Mouse (Mus musculus) ES-E14 (cell line): Measurements from ENCODE around the gene Tmbim4. TPM values are rescaled to one million over a fixed set of nuclear protein-coding genes. Genes with fewer than 3 reads are reported as not detected.

Source experiments
- DNase-seq: peaks from one replicate; pipeline ENCODE4 v3.0.0-alpha.2; 2013; ENCODE audit warnings: low read depth, low spot score
- H3K27ac ChIP-seq: 2 replicates; pipeline ENCODE4 v1.5.1; 2012; ENCODE audit warnings: low read depth, mild to moderate bottlenecking, low read length, moderate library complexity, mixed read lengths; ENCODE audit not compliant: poor library complexity, insufficient read depth, severe bottlenecking
- H3K36me3 ChIP-seq: 2 replicates; pipeline ENCODE4 v1.6.1; 2012; ENCODE audit warnings: mild to moderate bottlenecking, low read length, moderate library complexity, mixed read lengths; ENCODE audit not compliant: control insufficient read depth, poor library complexity, insufficient read depth, severe bottlenecking
- H3K4me1 ChIP-seq, 2 experiments: fragments of 150-350 bp in 1 of 2; sonication (generic) in 1 of 2; 2 replicates each; pipeline ENCODE4 v1.6.1; 2012; ENCODE audit warnings: low read length in 2 of 2, mild to moderate bottlenecking in 1 of 2, mixed read lengths in 1 of 2; ENCODE audit not compliant: control insufficient read depth in 2 of 2, insufficient read depth in 2 of 2, poor library complexity in 1 of 2
- H3K4me3 ChIP-seq, 2 experiments: fragments of 150-350 bp in 1 of 2; sonication (generic) in 1 of 2; 2 replicates each; pipeline ENCODE4 v1.5.1; 2012; ENCODE audit warnings: low read length in 2 of 2, low read depth in 1 of 2, mild to moderate bottlenecking in 1 of 2, mixed read lengths in 1 of 2; ENCODE audit not compliant: insufficient read depth in 1 of 2, poor library complexity in 1 of 2, severe bottlenecking in 1 of 2
- H3K9ac ChIP-seq: 2 replicates; pipeline ENCODE4 v1.6.1; 2012; ENCODE audit warnings: low read depth, mild to moderate bottlenecking, low read length, mixed read lengths; ENCODE audit not compliant: poor library complexity, insufficient read depth, severe bottlenecking
- H3K9me3 ChIP-seq: fragments of 150-350 bp; sonication (generic); 2 replicates; pipeline ENCODE4 v1.6.1; 2012; ENCODE audit warnings: low read depth, mild to moderate bottlenecking, low read length; ENCODE audit not compliant: control insufficient read depth, insufficient read depth
- CHD2 ChIP-seq: IDR thresholded peaks from 2 replicates; pipeline ENCODE4 v1.6.1; 2014; ENCODE audit warnings: mild to moderate bottlenecking, low read depth, low read length, inconsistent platforms
- HCFC1 ChIP-seq: IDR thresholded peaks from 2 replicates; pipeline ENCODE4 v1.6.1; 2012; ENCODE audit warnings: low read length, inconsistent platforms, borderline replicate concordance; ENCODE audit not compliant: insufficient read depth
- MAFK ChIP-seq: IDR thresholded peaks from 2 replicates; pipeline ENCODE4 v1.6.1; 2014; ENCODE audit warnings: mild to moderate bottlenecking, low read depth, low read length, inconsistent platforms; ENCODE audit not compliant: insufficient read depth
- ZC3H11A ChIP-seq: IDR thresholded peaks from 2 replicates; pipeline ENCODE4 v1.6.1; 2012; ENCODE audit warnings: low read depth, mild to moderate bottlenecking, inconsistent platforms, low read length, borderline replicate concordance
- ZNF384 ChIP-seq: IDR thresholded peaks from 2 replicates; pipeline ENCODE4 v1.6.1; 2012; ENCODE audit warnings: low read depth, low read length, inconsistent platforms
- in situ Hi-C, 2 experiments: fragments of 600-800 bp; cut with MboI; formaldehyde crosslinking; loops; one replicate each; pipeline ENCODE4 v1.15.1; 2025; ENCODE audit warnings: low sequenced_read_pairs in 2 of 2, inconsistent platforms in 1 of 2; ENCODE audit not compliant: unreplicated experiment in 2 of 2
- total RNA-seq: library from RNA; depleted of rRNA; stranded (reverse); fragments of 300-350 nt; gene quantifications from 2 replicates; pipeline ENCODE4 v1.2.3, GENCODE M21; 2012; rRNA removed

Tmbim4 gene
- 116 and 125 TPM in 2 replicates for total RNA-seq

DNA sequence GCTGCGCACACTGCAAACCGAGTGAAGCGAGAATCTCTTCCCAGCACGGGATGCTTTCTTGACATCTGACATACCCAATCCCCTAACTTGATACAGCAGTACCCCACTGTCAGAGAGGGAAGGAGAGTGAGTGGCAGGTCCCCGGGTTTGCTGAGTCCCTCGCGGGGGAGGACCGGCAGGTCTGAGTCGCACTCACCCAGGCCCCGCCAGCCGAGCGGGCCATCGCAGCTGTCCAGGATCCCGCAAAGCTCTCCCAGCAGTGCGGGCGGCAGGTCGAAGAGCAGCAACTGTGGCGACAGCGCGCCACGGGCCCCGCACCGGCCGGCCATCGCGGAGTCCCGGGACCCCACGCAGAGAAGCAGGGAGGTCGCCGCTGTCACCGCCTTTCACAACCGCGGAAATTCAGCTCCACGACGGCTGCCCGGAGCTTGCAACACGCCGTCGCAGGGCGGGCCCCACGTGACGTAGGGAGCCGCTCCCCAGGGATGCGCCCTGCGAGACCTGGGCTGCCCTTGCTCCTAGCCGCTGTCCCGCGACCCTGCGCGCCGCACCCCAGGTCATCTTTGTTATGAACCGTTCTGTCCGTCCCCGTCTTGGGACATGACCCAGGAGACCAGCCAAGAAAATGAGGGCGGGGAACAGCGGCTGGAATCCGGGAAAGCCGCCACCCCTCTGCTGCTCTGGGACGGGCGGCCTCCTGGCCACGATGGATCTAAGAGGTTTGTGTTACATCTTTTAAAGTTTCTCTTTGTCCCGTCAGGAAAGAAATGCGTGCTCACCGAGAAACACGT lies at the start of gene Tmbim4:
Gene Tmbim4, plus strand, starts transcription at position 460 of the 791 bp plus-strand sequence.
- DNase-seq, result peak; percentile 31
- H3K9ac ChIP-seq, result peak within 1 kb of the TSS; percentile 52
- H3K27ac ChIP-seq, result no peak within 1 kb of the TSS
- H3K36me3 ChIP-seq, result no peaks in the 10 kb centered on the region
- H3K4me1 ChIP-seq, result no peaks in the 10 kb centered on the region; a peak in 1 of 4 replicates
- no peak for TF ChIP-seq ZNF384
- no peak for TF ChIP-seq ZC3H11A
- TF ChIP-seq MAFK, result no peak
- TF ChIP-seq HCFC1, result no peak
- TF ChIP-seq CHD2, result no peak
- H3K4me3 ChIP-seq, result peak within 1 kb of the TSS; percentile 63 to 72
- no peaks in the 10 kb centered on the region for H3K9me3 ChIP-seq
- in situ Hi-C loops, result no loop called here

DNA sequence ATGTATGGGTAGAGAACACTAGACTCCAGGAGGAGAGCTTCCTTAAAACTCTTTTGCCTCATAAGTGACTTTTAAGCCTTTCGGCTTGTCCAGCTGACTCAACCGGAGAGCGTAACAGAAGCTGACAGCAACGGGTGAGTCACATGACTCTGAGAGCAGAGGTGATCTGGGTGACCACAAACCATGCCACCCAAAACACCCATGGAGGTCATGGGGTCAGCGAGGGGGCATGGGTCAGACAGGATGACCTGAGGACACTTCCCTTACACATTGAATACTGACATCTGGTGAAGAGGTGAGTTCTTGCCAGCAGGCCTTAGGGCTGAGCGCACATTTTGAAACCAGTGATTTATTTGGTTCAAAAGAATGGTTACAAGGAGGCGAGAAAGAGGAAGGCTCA lies 49.7 kb upstream of the Tmbim4 start:
- peaks cover 2% of the 10 kb centered on the region for H3K36me3 ChIP-seq
- H3K27ac ChIP-seq, result no peak overlapping the region
- no peaks in the 10 kb centered on the region for H3K9me3 ChIP-seq
- TF ChIP-seq ZC3H11A, result no peak
- TF ChIP-seq CHD2, result no peak
- TF ChIP-seq HCFC1, result no peak
- TF ChIP-seq MAFK, result no peak
- TF ChIP-seq ZNF384, result no peak
- H3K9ac ChIP-seq, result no peak overlapping the region
- DNase-seq, result no peak
- H3K4me3 ChIP-seq, result no peak overlapping the region
- in situ Hi-C loops, result no loop called here
- H3K4me1 ChIP-seq, result no peaks in the 10 kb centered on the region

GRCm38 (mm10) chr10:120153911-120154310 lies 47.5 kb upstream of the Tmbim4 start:
- in situ Hi-C loops, result no loop called here
- TF ChIP-seq ZC3H11A, result no peak
- no peak for TF ChIP-seq MAFK
- no peak for TF ChIP-seq ZNF384
- TF ChIP-seq CHD2, result no peak
- no peak for TF ChIP-seq HCFC1
- no peak overlapping the region for H3K4me3 ChIP-seq
- no peak for DNase-seq
- no peak overlapping the region for H3K27ac ChIP-seq
- no peaks in the 10 kb centered on the region for H3K4me1 ChIP-seq
- no peak overlapping the region for H3K9ac ChIP-seq
- no peaks in the 10 kb centered on the region for H3K9me3 ChIP-seq
- H3K36me3 ChIP-seq, result peaks cover 2% of the 10 kb centered on the region

DNA sequence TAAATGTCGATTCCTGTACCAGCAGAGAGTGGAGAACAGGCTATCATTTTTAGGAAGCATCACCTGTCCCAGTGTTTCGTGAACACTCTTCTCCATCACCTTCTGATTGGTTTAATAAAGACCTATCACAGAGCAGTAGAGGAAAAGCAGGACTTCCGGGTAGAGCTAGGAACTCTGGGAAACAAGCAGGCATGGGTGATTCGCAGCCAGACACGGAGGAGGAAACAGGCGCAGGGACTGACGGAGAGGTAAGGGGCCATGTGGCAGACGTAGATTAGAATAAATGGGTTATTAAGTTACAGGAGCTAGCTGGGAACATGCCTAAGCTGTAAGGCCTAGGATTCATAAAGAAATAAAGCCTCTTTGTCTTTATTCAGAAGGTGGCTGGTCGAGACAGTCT lies 40.9 kb upstream of the Tmbim4 start:
- H3K4me3 ChIP-seq, result peak overlapping the region; percentile 18; a peak in 2 of 4 replicates
- no peak overlapping the region for H3K27ac ChIP-seq
- H3K36me3 ChIP-seq, result no peaks in the 10 kb centered on the region
- in situ Hi-C loops, result no loop called here
- H3K9ac ChIP-seq, result peak overlapping the region; percentile 18; the same call in 1 of the 2 replicates
- no peak for DNase-seq
- no peak for TF ChIP-seq MAFK
- TF ChIP-seq HCFC1, result no peak
- TF ChIP-seq ZNF384, result no peak
- TF ChIP-seq CHD2, result no peak
- TF ChIP-seq ZC3H11A, result no peak
- no peaks in the 10 kb centered on the region for H3K9me3 ChIP-seq
- peaks cover 0 to 10% of the 10 kb centered on the region in 2 experiments; a peak in 3 of 4 replicates for H3K4me1 ChIP-seq
